Mouse (Mus musculus) small intestine, adult 2 months (tissue): ENCODE measurements around the gene Il3ra.

Experiments used
- CTCF ChIP-seq: fragments of 200-500 bp; IDR thresholded peaks from 2 replicates; pipeline ENCODE4 v1.5.1; 2012; ENCODE audit warnings: low read depth, mild to moderate bottlenecking, control low read depth, inconsistent platforms, low read length, moderate library complexity, mixed read lengths; ENCODE audit not compliant: insufficient replicate concordance, insufficient read length; ENCODE audit errors: extremely low read depth
- POLR2A ChIP-seq: fragments of 200-500 bp; IDR thresholded peaks from 2 replicates; pipeline ENCODE4 v1.6.1; 2012; ENCODE audit warnings: low read depth, mild to moderate bottlenecking, control low read depth, inconsistent platforms, low read length, moderate library complexity

GRCm38 (mm10) chr14:14347836-14348621, 2.0 kb downstream of the Il3ra start:
- TF ChIP-seq CTCF (no peak), POLR2A (no peak)
